Mouse (Mus musculus) right cerebral cortex, postnatal 36 days (tissue): ENCODE results near the gene Psmb9.
"Not testable (repeated sequence)": the region's sequence is repeated elsewhere in the genome, so short reads cannot be mapped to it uniquely, and the experiment has no call there.

ENCODE experiments used
- DNase-seq, 2 experiments: peaks; one replicate each; pipeline ENCODE4 v3.0.0; 2022; ENCODE audit warnings: low spot score in 2 of 2, mixed read lengths in 1 of 2

Gene Psmb9

GRCm38 (mm10) chr17:34183564-34184219, 3.9 kb downstream of the Psmb9 start:
- DNase-seq: no peak

GRCm38 (mm10) chr17:34179913-34180859, 7.4 kb downstream of the Psmb9 start:
- DNase-seq: no peak

- DNase-seq: no peak
Observed at GRCm38 (mm10) chr17:34179019-34179418, 8.5 kb downstream of the Psmb9 start.

- no peak for DNase-seq
Observed at GRCm38 (mm10) chr17:34177179-34177578, 10.4 kb downstream of the Psmb9 start.

DNA sequence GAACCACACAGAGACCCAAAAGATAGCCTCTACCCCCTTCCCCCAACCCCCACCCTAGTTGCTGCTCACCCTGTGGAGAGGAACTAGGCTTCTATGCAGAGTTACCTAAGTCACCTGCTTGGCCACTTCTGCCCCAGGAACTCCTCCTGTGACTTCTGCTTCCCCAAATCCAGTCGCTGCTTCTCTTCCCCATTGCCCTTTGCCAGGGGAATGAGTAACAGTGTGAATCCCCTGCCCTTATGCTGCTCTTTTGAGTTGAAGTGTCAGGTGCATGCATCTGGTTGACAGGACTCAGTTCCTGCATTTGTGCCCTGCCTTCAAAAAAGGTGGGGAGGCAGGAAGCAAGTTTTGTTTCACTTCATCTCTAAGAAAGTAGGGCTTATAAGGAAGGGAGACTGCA, 13.5 kb downstream of the Psmb9 start:
- no peak for DNase-seq

- no peak for DNase-seq
Observed at GRCm38 (mm10) chr17:34172528-34172927, 15.0 kb downstream of the Psmb9 start.

DNA sequence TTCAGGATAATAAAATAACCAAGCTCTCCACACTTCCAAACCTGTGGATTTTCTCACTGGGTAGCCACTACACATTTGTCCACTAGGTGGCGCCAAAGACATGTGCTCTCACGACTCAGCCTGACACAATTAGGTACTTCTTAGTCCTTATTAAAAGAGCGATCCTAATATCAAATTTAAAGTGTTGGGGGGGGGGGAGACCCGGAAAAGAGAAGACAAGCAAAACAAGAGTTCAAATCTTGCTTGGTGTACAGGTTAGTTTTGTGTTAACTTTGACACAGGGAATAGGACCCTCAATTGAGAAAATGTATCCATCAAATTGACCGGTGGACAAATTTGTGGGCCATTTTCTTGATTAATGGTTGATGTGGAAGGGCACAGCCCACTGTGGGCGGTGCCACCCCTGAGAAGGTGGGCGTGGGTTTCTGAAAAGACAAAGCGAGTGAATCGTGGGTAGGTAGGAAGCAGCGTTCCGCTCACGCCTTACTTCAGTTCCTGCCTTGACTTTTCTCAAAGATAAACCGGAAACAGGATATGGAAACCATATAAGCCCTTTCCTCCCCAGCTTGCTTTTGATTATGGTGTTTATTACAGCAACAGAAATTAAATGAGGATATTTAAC, 16.6 kb downstream of the Psmb9 start:
- peak; percentile 52 to 63 for DNase-seq

- DNase-seq: no peak
Observed at GRCm38 (mm10) chr17:34170487-34170876, 17.1 kb downstream of the Psmb9 start.

- peak in 1 of 2 experiments; percentile 4 for DNase-seq
Observed at GRCm38 (mm10) chr17:34169279-34169678, 18.3 kb downstream of the Psmb9 start.

- DNase-seq: no peak
Observed at GRCm38 (mm10) chr17:34165033-34165730, 22.4 kb downstream of the Psmb9 start.

DNA sequence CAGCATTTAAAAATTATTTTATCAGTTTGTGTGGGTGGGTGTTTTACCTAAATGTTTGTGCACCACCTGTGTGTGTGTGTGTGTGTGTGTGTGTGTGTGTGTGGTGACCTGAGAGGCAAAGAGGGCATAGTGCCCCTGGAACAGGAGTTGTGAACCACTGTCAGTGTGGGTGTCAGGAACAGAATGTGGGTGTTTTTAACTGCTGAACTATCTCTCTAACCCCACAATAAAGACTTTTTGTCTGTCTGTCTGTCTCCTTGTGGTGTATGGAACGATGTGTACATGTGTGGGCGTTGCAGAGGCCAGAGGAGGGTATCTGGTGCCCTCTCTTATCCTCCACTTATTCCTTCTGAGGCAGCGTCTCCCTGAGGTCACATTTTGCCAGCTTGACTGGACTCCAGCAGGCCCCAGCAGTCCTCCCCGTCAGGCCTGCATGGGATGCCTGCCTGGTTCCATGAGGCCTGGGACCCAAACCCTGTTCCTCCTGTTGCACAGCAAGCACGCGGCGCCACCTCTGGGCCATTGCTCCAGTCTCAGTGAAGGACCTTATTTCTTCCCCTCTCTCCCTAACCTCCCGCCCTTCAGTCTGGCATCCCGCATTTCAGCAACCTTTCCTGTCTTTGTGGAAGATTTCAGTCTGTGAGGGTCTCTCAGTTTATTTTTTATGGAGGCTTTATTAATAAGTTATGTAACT, 23.2 kb downstream of the Psmb9 start:
- no peak for DNase-seq

GRCm38 (mm10) chr17:34155534-34155933, 32.0 kb downstream of the Psmb9 start:
- DNase-seq: no peak

DNA sequence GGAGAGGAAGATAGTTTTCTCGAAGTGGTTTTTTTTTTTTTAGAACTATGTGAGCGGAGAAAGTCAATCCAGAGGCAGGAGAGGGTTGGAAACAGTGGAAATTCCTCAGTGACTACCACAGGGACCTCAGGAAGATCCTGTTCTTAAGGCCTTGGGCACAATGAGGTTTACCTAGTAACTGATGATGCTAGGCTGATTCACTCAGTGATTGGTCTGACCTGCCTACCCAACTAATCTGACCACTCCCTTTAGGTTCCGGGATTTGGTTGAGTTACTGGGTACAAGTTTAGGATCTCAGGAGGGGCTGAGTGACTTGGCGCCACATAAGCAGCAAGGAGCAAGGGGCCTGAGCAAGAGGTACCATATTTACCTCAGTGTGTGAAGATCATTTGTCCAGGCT, 34.6 kb downstream of the Psmb9 start, which contains the start of gene H2-DMb1:
Gene H2-DMb1, plus strand, starts transcription at position 150 of the 400 bp plus-strand sequence.
- no peak for DNase-seq

DNA sequence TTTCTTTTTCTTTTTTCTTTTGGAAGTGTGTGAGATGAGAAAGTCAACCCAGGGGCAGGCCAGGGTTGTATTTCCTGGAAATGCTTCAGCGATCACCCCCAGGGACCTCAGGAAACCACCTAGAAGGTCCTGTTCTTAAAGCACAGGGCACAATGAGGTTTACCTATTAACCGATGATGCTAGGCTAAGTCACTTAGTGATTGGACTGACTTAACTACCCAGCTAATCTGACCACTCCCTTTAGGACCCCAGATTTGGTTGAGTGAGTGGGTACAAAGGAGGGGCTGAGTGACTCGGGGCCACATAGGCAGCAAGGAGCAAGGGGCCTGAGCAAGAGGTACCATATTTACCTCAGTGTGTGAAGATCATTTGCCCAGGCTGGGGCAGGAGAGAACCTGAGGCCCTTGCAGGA, 42.6 kb downstream of the Psmb9 start:
- DNase-seq: no peak

DNA sequence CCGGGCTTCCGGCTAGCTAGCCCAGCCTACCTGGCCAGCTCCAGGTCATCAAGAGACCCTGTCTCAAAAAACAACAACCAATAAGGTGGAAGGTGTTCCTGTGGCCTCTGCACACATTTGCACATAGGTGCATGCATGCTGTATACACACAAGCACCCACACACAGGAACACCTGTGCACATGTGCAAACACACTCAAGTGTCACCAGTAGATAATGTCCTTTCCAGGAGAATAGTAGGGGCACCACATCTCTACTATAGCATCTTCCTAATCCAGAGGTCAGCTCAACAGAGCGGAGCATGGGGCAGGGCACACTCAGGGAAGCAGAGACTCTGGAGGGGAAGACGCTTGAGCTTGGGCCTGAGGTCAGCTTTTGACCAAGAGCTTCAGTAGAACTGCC, 43.3 kb downstream of the Psmb9 start:
- not testable (repeated sequence) for DNase-seq

DNA sequence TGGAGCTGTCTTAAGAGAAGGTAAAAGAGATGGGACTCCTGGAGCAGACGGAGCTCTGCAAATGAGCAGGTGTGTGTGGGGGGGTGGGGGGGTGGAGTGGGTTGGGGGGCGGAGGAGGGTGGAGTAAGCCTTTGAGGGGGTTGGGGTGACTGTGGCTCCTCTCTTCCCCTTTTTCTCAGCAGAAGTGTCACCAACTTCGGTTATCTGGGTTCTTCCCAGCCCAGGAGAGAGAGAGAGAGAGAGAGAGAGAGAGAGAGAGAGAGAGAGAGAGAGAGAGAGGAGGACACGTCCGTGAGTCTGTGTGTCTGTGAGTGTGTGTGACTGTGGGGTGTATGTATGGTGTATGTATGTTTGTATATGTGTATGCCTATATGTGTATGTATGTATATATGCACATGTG, 44.1 kb downstream of the Psmb9 start:
- DNase-seq: no peak

DNA sequence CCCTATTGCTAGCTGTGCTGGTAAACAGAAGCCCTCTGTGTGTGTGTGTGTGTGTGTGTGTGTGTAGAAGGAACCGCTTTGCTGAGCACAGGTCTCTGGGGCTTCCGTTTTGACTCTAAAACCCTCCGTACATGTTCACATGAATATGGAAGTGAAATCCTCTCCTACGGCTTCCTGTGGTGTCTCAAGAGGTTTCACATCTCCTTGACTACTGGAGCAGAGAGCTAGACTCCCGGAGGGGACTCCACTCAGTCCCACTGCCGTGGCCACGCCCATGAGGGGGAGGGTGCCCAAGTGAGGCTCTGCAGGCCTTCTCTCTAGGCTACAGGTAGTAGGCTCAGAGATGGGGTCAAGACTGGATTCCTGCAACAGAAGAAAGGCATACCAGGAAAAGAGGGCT, 44.5 kb downstream of the Psmb9 start, which contains the start of gene H2-DMb2:
Gene H2-DMb2, plus strand, starts transcription at position 275 of the 400 bp plus-strand sequence.
- DNase-seq: no peak

DNA sequence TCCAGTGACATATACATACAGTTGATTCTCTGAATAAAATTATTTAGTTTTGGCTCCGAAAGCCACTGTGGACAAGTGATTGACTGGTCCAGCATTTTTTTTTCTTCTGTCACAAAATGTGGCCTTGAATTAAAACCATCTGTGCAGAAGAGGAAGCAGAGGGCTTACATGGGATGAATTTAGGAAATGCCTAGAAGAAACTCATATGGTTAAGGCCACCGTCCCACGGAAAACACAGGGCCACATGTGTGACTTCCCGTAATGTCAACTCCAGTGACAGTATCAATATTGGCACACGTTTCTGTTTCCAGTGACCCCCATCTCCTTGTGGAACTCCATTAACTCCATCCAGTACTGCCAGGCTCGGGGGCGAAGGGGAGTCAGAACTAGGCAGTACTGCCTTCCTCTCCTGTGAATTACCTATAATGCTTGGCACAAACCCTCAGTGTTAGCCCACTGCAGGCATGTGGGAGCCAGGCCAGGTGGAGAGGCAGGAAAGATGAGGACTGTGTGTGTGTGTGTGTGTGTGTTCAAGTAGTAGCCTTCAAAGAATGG, 45.0 kb downstream of the Psmb9 start:
- DNase-seq: no peak

- DNase-seq: no peak
Observed at GRCm38 (mm10) chr17:34141448-34141847, 46.1 kb downstream of the Psmb9 start.

GRCm38 (mm10) chr17:34140240-34140639, 47.3 kb downstream of the Psmb9 start:
- no peak for DNase-seq

GRCm38 (mm10) chr17:34139416-34139815, 48.1 kb downstream of the Psmb9 start:
- no peak for DNase-seq
